Mouse (Mus musculus) heart, embryonic 11.5 days (tissue): ENCODE measurements around the gene 2310022B05Rik. TPM values are rescaled to one million over a fixed set of nuclear protein-coding genes. Genes with fewer than 3 reads are reported as not detected.

Source experiments
- ATAC-seq: fragments of 200-750 bp; cut with Nextera tagmentation; replicated peaks from 2 replicates; pipeline ENCODE4 v1.8.0; 2017; ENCODE audit warnings: moderate library complexity; ENCODE audit not compliant: insufficient number of reproducible peaks, low FRiP score, low TSS enrichment
- H3K27ac ChIP-seq: fragments of 300-500 bp; sonication (generic); 2 replicates; pipeline ENCODE4 v1.5.1; 2014; ENCODE audit warnings: mild to moderate bottlenecking, low read depth, low read length
- H3K27me3 ChIP-seq: fragments of 300-500 bp; sonication (generic); 2 replicates; pipeline ENCODE4 v1.6.1; 2014; ENCODE audit warnings: mild to moderate bottlenecking, low read length, mixed read lengths; ENCODE audit not compliant: control insufficient read depth, insufficient read depth
- H3K36me3 ChIP-seq: fragments of 300-500 bp; sonication (generic); 2 replicates; pipeline ENCODE4 v1.6.1; 2014; ENCODE audit warnings: mild to moderate bottlenecking, low read length, moderate library complexity, mixed read lengths; ENCODE audit not compliant: control insufficient read depth, insufficient read depth
- H3K4me1 ChIP-seq: fragments of 300-500 bp; sonication (generic); 2 replicates; pipeline ENCODE4 v1.6.1; 2014; ENCODE audit warnings: low read length; ENCODE audit not compliant: control insufficient read depth, insufficient read depth
- H3K4me2 ChIP-seq: fragments of 300-500 bp; sonication (generic); 2 replicates; pipeline ENCODE4 v1.6.1; 2014; ENCODE audit warnings: mild to moderate bottlenecking, moderate library complexity
- H3K4me3 ChIP-seq: fragments of 300-500 bp; sonication (generic); 2 replicates; pipeline ENCODE4 v1.5.1; 2014; ENCODE audit warnings: low read depth, low read length
- H3K9ac ChIP-seq: fragments of 300-500 bp; sonication (generic); 2 replicates; pipeline ENCODE4 v1.6.1; 2014; ENCODE audit warnings: mild to moderate bottlenecking, low read depth, low read length, moderate library complexity
- H3K9me3 ChIP-seq: fragments of 300-500 bp; sonication (generic); replicated peaks from 2 replicates; pipeline ENCODE4 v1.6.1; 2016; ENCODE audit warnings: low read length; ENCODE audit not compliant: control insufficient read depth
- WGBS: fragments of 180-500 bp; shearing (Covaris S2); extraction: QIAGEN DNeasy Blood & Tissue Kit; methylation state at CpG from one replicate; pipeline ENCODE4 v1.1.7; 2014; ENCODE audit not compliant: insufficient replicate concordance; 5-methylcytosine and 5-hydroxymethylcytosine counted together
- polyA plus RNA-seq: library from polyadenylated mRNA; unstranded; fragments of >200 nt; fragmentation: Nextera tagmentation; extraction: Ambion mirVana; gene quantifications from 2 replicates; pipeline ENCODE4 v1.2.1, GENCODE M21; 2014

2310022B05Rik gene
- polyA plus RNA-seq, 1 experiment from 2014 or later: 38.4 TPM

DNA sequence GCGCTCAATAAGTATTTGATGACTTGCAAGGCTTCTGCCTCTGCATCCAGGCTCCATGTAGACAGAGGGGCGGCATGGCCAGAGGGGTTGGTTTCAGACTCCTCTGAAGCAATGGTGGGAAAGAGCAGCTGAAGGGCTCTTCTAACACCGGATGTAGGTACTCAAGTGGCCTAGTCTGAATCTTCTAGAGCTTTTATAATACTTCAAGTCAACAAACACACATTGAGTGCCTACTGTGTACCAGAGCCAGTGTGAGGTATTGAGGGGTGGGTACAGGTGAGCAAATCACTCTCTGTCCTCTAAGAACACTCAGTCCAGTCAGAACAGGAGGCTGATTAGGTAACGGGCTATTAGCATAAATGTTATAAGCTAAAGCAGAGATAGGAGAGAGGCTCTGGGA is 28.5 kb upstream of the 2310022B05Rik start:
- Histone ChIP-seq H3K4me2 (no peak overlapping the region), H3K9ac (no peak overlapping the region), H3K4me1 (no peaks in the 10 kb centered on the region), H3K36me3 (peaks cover 9% of the 10 kb centered on the region; the same call in 1 of the 2 replicates), H3K27me3 (no peaks in the 10 kb centered on the region), H3K9me3 (no peaks in the 10 kb centered on the region), H3K27ac (no peak overlapping the region), H3K4me3 (no peak overlapping the region)
- 91% methylated on average over 4 of the region's 4 CpGs for WGBS
- no peak for ATAC-seq

DNA sequence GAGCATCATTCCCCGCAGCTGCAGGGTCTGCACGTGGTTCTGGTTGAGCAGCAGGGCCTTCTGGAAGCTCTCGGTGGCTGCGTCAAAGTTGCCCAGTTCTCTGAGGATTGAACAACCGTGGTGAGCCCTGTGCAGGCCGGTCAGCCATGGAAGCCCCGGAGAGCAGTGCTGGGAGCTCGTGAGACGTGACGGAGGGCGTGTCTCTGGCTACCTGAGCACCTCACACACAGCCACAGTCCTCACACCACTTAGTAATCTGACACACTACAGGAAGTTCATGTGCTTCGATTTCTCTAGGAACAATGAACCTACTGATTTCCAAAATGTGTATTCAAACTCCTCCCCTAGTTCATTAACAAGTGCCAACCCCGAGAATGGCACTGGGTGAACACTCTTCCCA is 25.7 kb upstream of the 2310022B05Rik start:
- H3K36me3 ChIP-seq: peaks cover 6% of the 10 kb centered on the region
- H3K4me1 ChIP-seq: no peaks in the 10 kb centered on the region
- H3K27me3 ChIP-seq: no peaks in the 10 kb centered on the region
- no peak overlapping the region for H3K9ac ChIP-seq
- no peak overlapping the region for H3K27ac ChIP-seq
- H3K9me3 ChIP-seq: no peaks in the 10 kb centered on the region
- no peak overlapping the region for H3K4me3 ChIP-seq
- no peak for ATAC-seq
- WGBS: 89% methylated on average over 13 of the region's 13 CpGs
- no peak overlapping the region for H3K4me2 ChIP-seq

DNA sequence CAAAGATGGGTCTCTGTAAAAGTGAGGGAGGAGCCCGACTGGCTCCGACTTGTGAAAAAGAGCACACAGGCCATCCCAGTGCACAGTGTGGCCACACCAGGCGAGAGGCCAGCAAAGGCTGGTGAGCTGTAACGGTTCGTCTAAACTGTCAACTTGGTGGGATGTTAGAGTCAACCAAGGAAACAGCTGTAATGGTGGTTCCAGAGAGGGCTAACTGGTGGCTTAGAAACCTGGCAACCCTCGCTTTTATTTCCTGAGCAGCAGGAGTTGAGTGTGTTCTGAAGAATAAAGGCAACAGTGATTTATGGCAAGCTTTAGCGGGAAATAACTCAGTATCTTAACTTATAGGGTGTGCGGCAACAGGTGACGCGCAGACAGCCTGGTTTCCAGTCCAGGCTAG is 19.0 kb upstream of the 2310022B05Rik start:
- no peak for ATAC-seq
- no peak overlapping the region for H3K9ac ChIP-seq
- no peaks in the 10 kb centered on the region for H3K9me3 ChIP-seq
- no peaks in the 10 kb centered on the region for H3K27me3 ChIP-seq
- H3K36me3 ChIP-seq: peaks cover 17% of the 10 kb centered on the region
- 92% methylated on average over 10 of the region's 10 CpGs for WGBS
- H3K4me2 ChIP-seq: no peak overlapping the region
- no peak overlapping the region for H3K27ac ChIP-seq
- no peaks in the 10 kb centered on the region for H3K4me1 ChIP-seq
- H3K4me3 ChIP-seq: no peak overlapping the region

DNA sequence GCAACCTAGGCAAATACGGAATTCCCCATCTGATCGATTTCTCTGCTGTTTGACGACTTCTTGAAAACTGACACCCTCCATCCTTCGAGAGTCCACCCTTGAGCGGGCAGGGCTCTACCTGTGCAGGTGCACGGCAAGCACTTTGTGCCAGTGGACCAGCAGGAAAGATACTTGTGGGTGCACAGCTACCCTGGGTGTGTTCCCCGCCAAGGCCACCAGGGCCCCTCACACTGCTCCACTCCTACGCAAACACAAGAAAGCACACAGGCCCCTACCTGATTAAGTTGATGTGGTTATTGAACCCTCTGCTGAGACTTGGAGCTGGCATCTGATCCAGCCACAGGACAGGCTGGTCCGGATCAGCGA is 18.6 kb upstream of the 2310022B05Rik start:
- Histone ChIP-seq H3K9ac (no peak overlapping the region), H3K27ac (no peak overlapping the region)
- 80% methylated on average over 10 of the region's 10 CpGs for WGBS

DNA sequence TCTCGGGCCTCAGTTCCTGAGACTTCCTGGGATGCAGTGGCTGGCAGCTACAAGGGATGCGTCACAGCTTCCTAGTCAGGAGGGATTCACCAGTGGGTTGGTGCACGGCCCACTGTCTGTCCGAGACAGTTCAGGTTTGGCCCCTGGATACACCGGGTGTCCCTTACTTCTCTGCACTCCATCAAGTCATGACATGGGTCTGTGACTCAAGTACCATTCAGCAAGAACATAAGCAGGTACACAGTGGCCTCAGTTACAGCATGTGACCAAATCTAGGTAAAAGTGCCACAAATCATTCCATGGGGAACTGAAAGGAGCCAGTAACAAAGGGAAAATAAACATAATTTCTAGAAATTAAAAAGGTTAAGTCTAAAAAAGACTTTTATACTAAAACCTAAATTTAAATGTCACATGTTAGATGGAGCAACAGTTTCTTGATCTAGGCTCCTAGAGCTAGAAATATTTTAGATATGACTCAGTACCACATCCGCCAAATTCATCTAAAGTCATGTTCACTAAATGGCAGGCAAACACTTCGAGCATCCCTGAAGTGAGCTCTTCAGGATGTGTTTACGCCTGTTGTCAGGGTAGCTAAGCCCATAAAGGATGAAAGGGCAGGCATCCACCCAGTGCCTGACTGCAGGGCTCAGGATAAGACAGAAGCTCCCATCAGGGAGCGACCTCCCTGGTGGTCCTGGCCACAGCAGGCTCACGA is 18.1 kb upstream of the 2310022B05Rik start:
- Histone ChIP-seq H3K4me3 (no peak overlapping the region), H3K9me3 (no peaks in the 10 kb centered on the region), H3K27ac (no peak overlapping the region), H3K9ac (no peak overlapping the region), H3K27me3 (no peaks in the 10 kb centered on the region), H3K36me3 (peaks cover 17% of the 10 kb centered on the region), H3K4me1 (no peaks in the 10 kb centered on the region), H3K4me2 (no peak overlapping the region)
- ATAC-seq: no peak
- 76% methylated on average over 10 of the region's 10 CpGs for WGBS

More for the DNA sequence above, 18.6 kb upstream of the 2310022B05Rik start:
- no peaks in the 10 kb centered on the region for H3K9me3 ChIP-seq
- H3K4me3 ChIP-seq: no peak overlapping the region
- H3K4me2 ChIP-seq: no peak overlapping the region
- H3K4me1 ChIP-seq: no peaks in the 10 kb centered on the region
- peaks cover 17% of the 10 kb centered on the region for H3K36me3 ChIP-seq
- ATAC-seq: no peak
- H3K27me3 ChIP-seq: no peaks in the 10 kb centered on the region

DNA sequence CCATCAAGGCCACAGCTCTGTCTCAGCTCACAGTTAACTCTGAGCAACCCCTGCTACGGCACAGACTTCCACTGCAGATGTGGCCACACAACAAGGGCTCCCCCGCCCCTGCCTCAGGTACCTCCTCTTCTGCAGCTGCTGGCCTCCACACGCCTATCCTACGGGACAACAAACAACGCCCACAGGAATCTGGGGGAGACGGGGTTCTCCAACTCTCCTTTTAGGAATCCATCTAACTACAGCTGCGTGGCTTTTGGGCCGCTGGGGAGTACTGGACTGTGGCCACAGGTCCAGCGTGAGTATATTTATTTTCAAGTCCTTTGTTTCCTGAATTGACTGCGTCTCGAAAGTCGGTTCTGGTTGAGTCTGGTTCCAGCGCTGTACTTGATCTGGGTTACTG is 15.1 kb upstream of the 2310022B05Rik start:
- no peaks in the 10 kb centered on the region for H3K27me3 ChIP-seq
- H3K4me3 ChIP-seq: no peak overlapping the region
- H3K36me3 ChIP-seq: peaks cover 15% of the 10 kb centered on the region
- H3K27ac ChIP-seq: no peak overlapping the region
- H3K4me1 ChIP-seq: no peaks in the 10 kb centered on the region
- H3K9ac ChIP-seq: no peak overlapping the region
- no peak overlapping the region for H3K4me2 ChIP-seq
- no peak for ATAC-seq
- 91% methylated on average over 13 of the region's 13 CpGs for WGBS
- no peaks in the 10 kb centered on the region for H3K9me3 ChIP-seq

DNA sequence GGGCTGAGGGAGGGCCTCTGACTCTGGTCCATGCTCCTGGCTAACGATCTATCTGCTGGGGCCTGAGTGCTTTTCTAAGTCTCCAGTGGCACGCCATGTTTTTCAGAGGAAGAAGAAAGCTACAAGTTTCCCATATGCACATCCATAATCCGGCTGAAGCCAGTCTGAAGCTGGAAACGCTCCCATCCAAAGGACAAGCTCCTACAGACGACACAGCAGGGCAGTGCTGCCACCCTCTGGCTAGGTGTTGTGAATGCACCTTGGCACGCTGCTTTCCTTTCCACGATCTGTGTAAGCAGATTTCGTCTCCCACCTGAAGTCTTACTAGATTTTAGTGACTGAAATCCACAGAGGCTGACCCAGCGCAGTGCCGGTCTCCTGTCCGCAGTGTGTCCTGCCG is 14.3 kb upstream of the 2310022B05Rik start:
- H3K27me3 ChIP-seq: no peaks in the 10 kb centered on the region
- no peak overlapping the region for H3K27ac ChIP-seq
- no peaks in the 10 kb centered on the region for H3K9me3 ChIP-seq
- no peak overlapping the region; the same call in 1 of the 2 replicates for H3K4me2 ChIP-seq
- ATAC-seq: no peak
- peaks cover 12% of the 10 kb centered on the region for H3K36me3 ChIP-seq
- no peak overlapping the region for H3K4me3 ChIP-seq
- 52% methylated on average over 12 of the region's 12 CpGs for WGBS
- H3K4me1 ChIP-seq: no peaks in the 10 kb centered on the region
- H3K9ac ChIP-seq: peak overlapping the region; percentile 43; the same call in 1 of the 2 replicates

DNA sequence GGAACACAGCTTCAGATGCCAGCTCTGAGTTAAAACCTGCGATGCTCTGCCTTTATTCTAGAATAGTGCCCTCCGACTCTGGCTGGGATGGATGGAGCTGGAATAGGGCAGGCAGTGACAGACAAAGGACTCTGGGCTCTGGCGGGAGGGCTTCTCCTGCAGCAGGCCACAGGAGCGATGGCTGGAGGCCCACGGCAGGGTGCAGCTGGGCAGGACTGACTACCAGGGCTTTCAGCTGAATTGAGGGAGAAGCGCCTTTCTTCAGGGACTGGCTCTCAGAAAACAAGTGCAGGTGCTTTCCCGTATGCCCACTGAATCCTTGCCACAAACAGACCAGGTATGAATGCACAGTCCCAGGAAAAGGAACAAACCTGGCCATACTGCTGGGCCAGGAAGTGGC is 13.9 kb upstream of the 2310022B05Rik start:
- H3K4me2 ChIP-seq: no peak overlapping the region
- peaks cover 12% of the 10 kb centered on the region for H3K36me3 ChIP-seq
- H3K27ac ChIP-seq: no peak overlapping the region
- ATAC-seq: no peak
- H3K4me1 ChIP-seq: no peaks in the 10 kb centered on the region
- H3K4me3 ChIP-seq: no peak overlapping the region
- WGBS: 90% methylated on average over 7 of the region's 7 CpGs
- peak overlapping the region; percentile 43; the same call in 1 of the 2 replicates for H3K9ac ChIP-seq
- H3K9me3 ChIP-seq: no peaks in the 10 kb centered on the region
- no peaks in the 10 kb centered on the region for H3K27me3 ChIP-seq

DNA sequence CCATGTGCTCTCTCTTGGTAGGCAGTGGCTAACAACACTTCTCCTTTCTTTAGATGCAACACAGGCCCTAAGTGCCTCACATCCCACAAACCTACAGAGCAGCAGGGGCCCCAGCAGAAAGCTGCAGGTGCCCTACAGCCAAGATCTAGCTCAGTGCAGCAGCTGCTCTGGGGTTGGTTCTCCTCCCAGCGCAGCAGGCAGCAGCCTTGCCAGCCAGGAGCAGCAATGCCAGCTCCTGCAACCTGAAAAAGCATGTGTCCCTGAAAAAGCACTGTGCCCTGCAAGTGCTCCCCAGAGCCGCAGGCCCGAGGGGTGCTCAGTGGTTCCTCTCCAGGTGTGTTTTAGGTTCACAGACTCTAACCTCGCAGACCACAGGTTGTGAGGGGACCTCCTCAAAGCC is 13.5 kb upstream of the 2310022B05Rik start:
- Histone ChIP-seq H3K36me3 (peaks cover 9% of the 10 kb centered on the region), H3K4me1 (no peaks in the 10 kb centered on the region)

More for the DNA sequence above, 13.5 kb upstream of the 2310022B05Rik start:
- H3K4me2 ChIP-seq: no peak overlapping the region
- H3K27ac ChIP-seq: no peak overlapping the region
- 88% methylated on average over 4 of the region's 4 CpGs for WGBS
- no peaks in the 10 kb centered on the region for H3K27me3 ChIP-seq
- no peak for ATAC-seq
- no peak overlapping the region for H3K9ac ChIP-seq
- no peak overlapping the region for H3K4me3 ChIP-seq
- H3K9me3 ChIP-seq: no peaks in the 10 kb centered on the region
